Mouse (Mus musculus): ENCODE measurements around the gene Gzmk.
"Not testable (repeated sequence)": the region's sequence is repeated elsewhere in the genome, so short reads cannot be mapped to it uniquely, and the experiment has no call there.

Gene Gzmk

DNA sequence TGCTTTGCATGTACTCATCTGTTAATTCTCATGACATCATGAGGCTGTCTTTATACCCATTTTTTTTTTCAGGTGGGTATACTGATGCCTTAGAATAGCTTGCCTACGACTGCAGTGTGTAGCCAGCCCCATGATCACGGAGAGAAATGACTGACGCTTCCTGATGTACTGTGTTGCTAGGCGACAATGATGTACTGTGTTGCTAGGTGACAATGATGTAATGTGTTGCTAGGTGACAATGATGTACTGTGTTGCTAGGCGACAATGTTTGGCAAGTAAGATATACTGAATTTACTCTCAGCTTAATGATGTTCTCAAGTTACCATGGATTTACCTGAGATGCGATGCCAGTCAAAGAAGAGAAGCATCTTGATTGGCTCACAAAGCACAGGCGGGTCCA, at the start of gene Gzmk:
TSS of gene Gzmk (minus strand) at position 98 of the 400 bp plus-strand sequence.
- DNase-seq (ENCODE audit: low spot score) = peak; percentile 27

DNA sequence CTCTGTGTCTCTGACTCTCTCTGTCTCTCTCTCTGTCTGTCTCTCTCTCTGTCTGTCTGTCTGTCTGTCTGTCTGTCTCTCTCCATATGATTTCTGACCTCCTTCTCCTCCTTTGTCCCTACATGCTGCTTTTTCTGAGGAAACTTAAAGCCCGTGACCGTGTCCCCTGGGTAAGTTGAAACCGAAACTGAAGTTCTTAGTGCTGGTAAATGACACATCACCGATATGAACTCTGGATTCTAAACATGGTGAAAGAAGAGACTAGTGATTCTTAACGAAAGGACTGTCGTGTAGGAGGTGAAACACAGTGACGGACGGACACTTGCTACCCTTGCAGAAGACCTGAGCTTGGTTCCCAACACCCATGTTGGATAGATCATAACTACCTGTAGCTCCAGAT, 45.5 kb upstream of the Gzmk start:
- DNase-seq (ENCODE audit: low spot score) = no peak

DNA sequence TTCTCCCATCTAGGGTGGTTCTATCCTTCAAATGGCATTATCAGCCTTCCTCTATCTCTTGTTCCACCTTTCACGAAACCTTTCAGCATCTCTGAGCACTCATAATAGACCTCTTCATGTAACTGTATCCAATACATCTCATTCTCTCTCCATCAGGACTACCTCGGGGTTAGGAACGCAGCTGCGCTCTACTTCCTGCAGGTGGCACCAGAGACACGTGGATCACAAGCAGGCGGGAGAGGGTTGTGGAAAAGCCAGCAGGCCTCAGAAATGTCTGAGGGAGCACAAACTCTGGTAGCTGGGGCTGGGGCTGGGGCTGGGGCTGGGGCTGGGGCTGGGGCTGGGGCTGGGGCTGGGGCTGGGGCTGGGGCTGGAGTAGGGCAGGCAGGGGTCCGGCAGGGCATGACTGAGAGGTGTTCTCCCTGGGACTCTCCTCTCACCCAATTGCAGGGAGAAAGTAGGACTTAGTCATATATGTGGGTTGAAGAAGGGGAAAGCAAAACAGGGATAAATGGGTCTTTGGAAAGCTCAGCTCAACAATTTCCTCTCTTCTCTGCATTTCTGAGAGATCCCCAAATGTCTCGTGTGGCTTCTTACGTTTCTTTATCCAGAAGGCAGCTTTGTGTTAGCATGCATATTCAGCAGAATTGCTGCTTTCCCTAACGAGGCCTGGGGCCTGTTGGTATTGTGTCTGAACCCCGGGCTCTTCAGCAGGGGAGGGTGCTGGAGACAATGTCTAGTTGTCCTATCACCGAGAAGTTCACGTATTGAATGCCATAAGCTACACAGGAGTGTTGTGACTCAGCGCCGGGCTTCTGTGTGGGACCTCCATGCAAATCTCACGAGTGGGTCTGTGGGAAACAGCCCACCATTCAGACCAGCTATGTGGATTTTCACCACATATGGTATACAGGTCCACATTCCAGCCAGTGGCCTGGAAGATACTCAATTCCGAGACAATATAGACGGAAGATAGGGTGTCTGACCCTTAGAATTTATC, 44.4 kb upstream of the Gzmk start:
- DNase-seq (ENCODE audit: low spot score) = peak; percentile 87

DNA sequence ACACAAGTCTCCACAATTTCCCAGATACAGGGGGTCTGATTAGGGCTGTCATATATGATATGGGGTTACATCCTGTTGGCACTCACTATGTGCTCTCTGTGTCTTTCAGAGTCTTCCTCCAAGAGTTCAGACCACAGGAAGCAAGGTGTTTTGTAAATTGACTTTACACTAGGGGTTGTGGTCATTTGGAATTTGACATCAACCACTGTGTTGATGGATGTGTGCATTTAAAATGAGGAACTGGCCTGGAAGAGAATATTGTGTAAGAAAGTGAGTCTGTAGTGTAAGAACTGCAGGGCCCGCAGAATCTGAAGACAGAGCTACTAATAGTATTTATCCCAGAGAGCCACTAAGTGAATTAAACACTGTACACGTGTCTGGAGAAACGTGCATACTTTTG, 41.5 kb upstream of the Gzmk start:
- DNase-seq (ENCODE audit: low spot score) = no peak

DNA sequence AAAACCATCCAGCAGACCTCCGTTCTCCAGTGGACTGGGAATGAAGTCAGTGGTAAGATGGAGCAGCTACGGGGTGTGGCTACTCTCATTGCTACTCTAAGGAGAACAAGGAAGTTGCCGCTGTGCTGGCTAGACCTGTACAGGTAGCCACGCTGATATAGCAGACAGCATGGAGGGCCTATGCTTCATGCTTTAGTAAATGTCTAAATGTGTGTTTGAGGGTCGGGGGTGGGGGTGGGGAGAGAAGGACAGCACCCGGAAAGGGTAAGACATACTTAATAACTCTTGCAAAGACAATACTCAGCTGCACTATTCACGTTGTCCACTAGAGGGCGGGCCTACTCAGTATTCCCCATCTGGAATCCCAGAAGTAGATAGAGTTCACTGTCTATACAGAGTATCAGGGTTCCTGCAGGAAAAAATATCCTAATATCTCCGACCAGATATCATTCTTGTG, 40.8 kb upstream of the Gzmk start:
- DNase-seq (ENCODE audit: low spot score) = peak; percentile 93

DNA sequence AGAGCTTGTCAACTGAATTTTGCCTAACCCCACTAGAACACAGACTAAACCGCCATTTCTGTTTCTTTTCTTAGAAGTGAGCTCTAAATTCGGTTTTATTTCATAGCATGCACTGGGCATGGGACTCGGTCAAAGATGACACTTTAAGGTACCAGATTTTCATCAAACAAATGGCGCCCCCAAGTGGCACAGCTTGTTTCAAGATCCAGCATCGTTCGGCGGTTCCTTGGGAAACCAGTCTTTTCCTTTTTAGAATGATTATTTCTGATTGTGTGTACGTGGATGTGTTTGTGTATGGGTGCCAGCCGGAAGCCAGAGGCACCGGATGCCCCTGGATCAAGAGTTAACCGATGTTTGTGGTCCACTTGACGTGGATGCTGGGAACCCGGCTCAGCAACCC, 39.5 kb upstream of the Gzmk start:
- peak; percentile 75 for DNase-seq (ENCODE audit: low spot score)

DNA sequence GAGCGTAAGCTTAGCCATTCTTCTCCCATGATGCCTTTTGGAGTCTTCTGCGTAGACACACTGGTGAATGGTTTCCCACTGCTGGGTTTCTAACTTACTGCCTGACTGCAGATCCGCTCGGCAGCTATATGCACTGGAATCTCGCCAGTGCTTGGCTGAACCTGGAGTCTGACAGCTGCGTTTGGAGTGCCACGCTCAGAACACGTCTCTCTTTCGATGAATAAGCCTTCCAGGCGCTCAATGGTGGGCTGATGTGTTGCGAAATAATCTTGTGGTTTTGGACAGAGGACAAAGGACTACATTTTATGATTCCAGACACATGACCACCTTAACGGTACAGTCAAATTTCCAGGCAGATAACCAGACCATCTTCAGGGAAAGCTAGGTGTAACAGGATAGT, 37.1 kb upstream of the Gzmk start:
- DNase-seq (ENCODE audit: low spot score) = no peak

DNA sequence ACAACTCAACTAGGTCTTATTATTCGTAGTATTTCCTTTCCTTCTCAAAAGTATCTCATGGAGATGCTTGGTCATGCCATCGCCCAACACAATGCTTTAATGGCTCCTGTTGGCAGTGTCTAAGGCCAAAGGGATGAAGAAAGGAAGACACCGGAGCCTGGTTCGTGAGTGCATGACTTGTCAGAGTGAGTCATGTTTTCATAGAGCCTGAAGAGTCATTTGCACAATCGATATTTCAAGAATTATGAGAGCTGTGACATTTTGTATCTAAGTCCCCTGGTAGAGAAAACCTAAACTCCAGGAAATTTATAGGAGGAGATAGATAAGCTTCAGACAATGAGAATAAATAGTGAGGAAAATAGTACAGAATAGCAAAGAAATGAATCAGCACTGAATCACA, 33.5 kb upstream of the Gzmk start:
- no peak for DNase-seq (ENCODE audit: low spot score)

DNA sequence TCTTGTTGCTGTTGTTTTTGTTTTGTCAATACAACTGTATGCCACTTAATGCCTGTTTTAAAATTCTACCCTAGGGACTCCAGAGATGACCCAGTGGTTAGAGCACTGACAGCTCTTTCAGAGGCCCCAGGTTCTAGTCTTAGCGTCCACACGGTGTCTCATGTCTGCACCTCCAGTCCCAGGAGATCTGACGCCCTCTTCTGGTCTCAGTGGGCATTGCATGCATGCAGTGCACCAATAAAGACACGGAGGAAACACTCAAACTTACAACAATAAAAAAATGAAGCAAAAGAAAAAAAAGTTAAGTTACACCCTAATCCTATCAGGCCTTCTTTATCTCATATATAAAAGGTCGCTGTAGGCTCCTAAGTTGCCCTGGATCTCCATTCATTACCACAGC, 31.5 kb upstream of the Gzmk start:
- peak; percentile 1 for DNase-seq (ENCODE audit: low spot score)

DNA sequence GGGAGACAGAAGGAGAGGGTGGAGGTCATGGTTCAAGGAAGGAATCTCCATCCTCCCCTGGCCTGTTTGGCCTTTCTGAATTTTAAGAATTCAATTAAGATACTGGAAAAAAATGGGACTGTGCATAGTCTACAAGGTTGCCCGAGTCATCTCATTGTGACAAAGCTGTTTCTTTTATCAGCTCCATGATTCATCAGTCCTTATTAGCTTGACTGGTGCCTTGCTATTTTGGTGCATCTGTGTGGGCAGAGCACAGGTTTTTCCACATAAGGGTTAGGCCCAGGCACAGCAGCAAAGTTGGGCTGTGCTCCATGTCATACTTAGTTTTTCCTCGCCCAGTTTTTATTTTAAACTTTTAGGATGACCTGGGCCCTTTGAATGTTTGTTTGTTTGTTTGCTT, 31.1 kb upstream of the Gzmk start:
- no peak for DNase-seq (ENCODE audit: low spot score)

DNA sequence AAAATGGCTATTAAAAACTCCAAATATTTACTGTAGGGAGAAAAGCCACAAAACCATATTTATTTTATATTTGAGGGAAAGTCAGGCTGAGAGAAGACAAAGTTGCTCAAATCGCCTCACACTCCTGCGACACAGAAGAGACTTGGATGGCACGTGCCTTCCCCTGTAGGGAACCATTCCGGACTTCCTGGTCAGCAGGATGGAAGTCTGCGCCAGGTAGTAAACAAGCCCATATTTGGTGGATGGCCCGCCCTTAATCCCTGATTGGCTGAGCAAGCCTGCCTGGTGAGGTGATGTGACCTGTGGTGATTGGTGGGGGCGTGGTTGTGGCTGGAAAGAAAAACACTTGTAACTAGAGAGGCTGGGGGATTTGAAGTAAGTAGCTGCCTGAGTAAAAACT, 26.9 kb upstream of the Gzmk start:
- not testable (repeated sequence) for DNase-seq (ENCODE audit: low spot score)

DNA sequence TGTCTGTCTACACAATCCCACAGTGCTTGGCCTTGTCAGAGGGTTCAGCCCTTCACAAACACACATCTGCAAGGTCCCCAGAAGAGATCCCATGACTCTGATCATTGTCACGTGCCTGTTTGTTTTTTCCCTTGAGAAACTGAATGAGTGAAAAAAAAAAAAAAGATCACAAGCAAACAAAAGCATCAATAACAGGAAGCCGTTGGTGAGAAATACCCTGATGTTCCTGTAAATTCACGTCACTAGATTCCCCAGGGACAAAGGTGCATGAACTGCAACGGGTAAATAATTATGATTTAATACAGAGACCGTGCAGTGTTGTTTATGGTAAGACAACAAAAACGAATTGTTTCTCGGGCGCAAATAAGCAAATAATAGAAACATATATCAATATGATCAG, 19.3 kb upstream of the Gzmk start:
- no peak for DNase-seq (ENCODE audit: low spot score)

DNA sequence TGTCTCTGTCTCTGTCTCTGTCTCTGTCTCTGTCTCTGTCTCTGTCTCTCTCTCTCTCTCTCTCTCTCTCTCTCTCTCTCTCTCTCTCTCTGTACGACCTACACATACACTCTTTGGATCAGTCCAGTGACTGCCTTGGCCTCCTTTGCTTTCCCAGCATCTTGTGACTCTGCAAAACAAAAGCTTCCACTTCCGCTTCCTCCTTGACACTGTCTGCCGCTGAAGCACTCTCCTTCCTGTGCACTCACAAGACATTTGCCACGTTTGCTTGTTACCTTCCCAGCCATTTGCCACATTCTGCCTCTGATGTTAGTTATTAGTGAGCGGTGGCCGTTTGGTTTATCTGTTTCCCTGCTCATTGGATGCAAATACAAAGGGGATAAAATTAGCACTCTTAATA, 16.4 kb upstream of the Gzmk start:
- no peak for DNase-seq (ENCODE audit: low spot score)

DNA sequence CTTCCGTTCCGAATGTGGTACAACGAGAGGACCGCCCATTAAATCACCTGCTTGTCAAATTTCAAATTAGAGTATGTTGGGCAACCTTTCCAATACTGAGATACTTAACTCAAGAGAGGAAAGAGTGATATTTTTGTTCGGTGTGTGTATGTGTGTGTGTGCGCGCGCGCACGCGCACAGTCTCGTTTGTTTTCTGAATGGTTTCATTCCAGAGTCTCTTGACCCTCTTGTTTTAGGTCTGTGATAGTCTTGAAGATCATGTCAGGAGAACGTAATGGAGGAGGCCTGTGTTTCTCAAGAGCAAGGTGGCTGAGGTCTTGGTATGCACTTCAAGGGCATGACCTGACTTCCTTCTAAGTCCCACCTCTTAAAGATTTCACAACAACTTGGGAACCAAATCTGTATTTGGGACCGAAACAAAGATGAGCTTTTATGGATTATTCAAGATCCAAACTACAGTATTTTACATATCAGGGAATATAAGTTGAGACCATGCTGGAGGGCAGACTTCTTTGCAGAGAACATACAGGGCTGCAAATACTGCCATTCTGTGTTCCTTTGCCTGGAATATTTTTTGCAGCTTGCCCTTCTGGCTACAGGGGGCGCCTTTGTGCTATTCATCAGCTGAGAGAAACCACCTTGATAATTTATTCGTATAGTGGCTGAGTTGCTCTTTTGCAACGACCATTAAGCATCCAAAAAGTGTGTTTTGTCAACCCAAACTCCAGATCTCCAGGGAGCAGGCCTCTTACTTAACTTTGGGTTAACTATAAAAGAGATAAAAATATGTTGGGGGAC, 2.2 kb upstream of the Gzmk start:
- DNase-seq (ENCODE audit: low spot score) = no peak

DNA sequence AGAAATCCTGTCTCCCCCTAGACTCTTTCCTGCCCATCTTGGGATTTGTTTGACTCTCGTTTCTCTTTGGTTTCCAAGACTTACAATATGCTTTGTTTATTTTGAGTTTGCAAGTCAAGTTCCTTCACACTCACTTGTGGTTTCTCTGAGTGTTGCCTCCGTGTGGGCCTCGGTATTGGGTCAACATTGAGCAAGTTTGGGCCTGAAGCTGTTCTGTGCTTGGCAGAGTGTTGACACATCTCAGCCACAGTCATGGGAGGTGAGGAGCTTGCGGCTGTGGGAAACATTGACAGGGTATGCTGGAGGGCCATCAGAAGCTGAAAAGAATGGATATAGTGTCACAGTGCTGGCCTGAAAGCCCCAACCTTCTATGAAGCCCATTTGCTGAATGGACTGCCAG, 1.4 kb upstream of the Gzmk start:
- DNase-seq (ENCODE audit: low spot score) = no peak

DNA sequence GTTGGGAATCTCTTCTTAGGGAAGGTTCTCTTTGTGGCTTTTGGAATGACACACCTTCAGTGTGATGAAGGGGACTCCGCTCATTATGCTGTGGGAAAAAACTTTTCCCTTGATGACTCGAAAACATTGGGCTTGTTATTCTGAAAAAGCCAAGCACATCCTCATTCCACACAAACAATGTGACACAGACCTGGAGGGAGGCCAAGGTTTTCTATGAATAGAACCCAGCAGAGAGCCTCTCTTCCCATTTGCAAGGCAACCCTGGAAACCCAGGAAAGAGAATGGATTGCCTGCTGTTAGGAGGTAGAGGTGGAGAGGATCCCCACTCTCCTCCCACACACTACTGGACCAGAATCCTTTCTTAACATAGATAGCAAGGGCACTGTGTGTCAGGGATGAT, 1.6 kb downstream of the Gzmk start:
- DNase-seq (ENCODE audit: low spot score) = no peak

DNA sequence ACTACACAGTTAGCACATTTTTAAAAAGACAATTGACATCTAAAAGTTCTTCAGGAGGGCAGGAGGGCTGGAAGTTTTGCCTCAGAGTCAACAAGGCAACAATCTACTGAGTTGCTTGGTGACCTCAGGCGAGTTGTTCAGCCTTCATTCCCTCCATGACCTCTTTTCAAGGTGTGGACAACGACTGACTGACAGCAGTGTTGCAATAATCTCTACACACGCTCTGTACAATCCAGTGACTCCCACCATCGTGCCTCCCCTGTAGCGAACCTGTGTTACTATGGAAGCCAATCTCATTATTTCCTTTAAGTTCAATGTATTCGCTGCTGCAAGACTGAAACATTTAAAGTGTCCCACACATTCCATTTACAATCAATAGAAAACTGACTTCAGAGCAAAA, 3.9 kb downstream of the Gzmk start:
- no peak for DNase-seq (ENCODE audit: low spot score)

DNA sequence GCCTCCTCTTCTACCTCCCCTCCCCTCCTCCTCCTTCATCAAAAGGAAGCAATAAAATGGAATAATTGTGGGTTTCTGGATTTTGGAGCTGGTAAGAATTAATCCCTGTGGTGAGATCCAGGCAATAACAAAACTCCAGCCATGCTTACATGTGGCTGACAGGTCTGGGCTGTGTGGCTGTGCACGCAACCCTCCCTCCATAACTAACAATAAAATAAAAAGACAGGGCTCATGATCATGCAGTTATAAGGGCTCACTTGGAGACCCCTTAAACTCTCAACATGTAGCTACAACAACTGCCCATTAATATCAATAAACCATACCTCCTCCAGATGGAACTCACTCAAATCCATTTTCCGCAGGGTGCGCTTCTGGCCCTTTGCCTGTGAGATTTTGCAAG, 11.8 kb downstream of the Gzmk start:
- DNase-seq (ENCODE audit: low spot score) = no peak

DNA sequence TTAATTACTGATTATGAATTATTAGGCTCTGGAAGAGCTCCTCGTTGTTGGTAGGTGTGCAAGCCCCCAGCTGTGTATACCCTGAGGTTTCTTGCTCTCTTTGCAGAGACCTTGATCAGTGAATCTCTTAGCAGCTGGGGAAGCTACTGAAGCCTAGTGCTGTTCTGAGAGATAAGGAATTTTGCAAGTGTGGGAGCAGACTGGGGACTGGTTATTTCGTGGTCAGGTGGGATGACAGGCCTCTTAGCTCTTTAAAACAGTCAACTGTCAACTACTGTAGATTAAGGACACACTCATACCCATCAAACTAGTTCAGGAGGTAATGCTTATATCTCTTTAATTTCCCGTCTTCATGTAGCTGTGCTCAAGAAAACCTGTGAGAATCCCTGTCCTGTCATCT, 13.3 kb downstream of the Gzmk start:
- no peak for DNase-seq (ENCODE audit: low spot score)

DNA sequence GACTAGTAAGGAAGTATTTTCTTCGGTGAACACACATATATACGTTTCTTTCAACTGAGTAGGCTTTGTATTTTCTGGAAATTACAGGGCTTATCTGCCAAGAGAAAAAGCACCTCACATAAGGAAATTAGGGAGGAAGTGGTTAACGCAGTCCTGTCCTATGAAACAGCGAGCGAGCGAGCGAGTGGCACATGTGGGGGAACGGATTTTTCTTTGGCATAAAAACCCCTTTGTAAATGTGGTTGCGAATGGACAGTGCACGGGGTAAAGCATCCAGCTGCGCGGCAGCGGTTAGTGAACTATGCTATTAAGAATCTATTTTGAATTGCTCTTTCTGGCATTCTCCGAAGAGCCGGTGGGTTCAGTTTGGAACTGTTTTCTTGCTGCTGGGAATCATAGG, 14.4 kb downstream of the Gzmk start:
- no peak for DNase-seq (ENCODE audit: low spot score)

DNA sequence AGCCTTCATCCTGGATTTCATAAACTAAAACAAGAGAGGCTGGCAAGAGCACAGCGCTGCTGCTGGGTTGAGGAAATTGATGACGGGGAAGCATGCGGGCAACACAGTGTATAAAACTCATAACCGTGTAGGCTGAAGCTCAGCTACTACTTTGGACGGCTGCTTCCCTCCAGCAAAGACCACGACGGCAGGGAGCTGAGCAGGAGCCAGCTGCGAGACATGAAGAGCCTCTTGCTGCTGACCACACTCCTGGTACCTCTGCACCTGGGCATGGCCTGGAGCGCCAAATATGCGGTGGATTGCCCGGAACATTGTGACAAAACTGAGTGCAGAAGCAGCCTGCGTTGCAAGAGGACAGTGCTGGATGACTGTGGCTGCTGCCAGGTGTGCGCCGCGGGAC, 16.1 kb downstream of the Gzmk start, which contains the start of gene Esm1:
TSS of gene Esm1 (plus strand) at position 36 of the 400 bp plus-strand sequence.
- no peak for DNase-seq (ENCODE audit: low spot score)

DNA sequence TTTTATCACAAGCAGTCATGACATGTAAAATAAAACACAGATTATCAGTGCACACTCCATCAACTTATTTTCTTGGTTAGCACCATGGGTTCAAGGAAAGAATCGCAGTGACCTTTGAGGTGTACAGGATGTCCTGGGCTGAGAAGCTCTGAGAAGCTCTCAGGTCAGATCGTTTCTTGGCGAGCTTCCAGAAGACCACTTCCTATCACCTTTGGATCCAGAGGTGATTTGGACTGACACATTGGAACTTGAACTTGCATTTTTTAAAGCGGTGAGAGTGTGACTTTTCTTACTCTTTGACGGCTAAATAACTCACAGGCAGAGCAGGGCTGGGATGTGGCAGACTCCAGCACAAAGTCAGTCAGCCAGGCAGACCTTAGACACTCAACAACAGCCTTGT, 20.4 kb downstream of the Gzmk start:
- no peak for DNase-seq (ENCODE audit: low spot score)

DNA sequence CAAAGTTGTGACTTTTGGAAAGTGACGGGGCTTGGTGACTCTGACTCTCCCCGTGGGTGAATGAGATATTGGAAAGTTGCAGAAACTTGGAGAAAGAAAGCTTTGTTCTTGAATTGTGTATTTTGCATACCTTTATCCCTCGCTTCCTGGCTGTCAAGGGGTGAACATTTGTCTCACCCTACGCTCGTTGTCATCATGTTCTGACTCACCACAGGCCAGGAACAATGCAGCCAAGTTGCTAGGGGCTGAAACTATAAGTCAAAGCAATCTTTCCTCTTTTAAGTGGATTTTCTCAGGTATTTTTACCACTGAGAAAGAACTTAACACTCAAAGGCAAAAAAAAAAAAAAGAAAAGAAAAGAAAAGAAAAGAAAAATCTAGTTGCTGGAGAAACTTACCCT, 22.6 kb downstream of the Gzmk start:
- no peak for DNase-seq (ENCODE audit: low spot score)

Data from retina, embryonic 14.5 days (tissue).